Mouse (Mus musculus) myocyte (in vitro differentiated cells): ENCODE results near the gene Dnah8. TPM values are rescaled to one million over a fixed set of nuclear protein-coding genes. Genes with fewer than 3 reads are reported as not detected.

Experiments
- H3K27me3 ChIP-seq: one replicate; pipeline ENCODE4 v1.6.1; 2011; ENCODE audit not compliant: control insufficient read depth, insufficient read depth, insufficient read length
- H3K36me3 ChIP-seq: one replicate; pipeline ENCODE4 v1.6.1; 2011; ENCODE audit not compliant: control insufficient read depth, insufficient read depth
- H3K4me2 ChIP-seq: one replicate; pipeline ENCODE4 v1.6.1; 2011; ENCODE audit warnings: low read depth, control low read depth
- H3K4me3 ChIP-seq: one replicate; pipeline ENCODE4 v1.5.1; 2011; ENCODE audit warnings: mild to moderate bottlenecking, control low read depth, moderate library complexity
- H3K79me2 ChIP-seq: one replicate; pipeline ENCODE4 v1.6.1; 2011; ENCODE audit not compliant: control insufficient read depth, insufficient read depth
- H3ac ChIP-seq: one replicate; pipeline ENCODE4 v1.6.1; 2011; ENCODE audit not compliant: control insufficient read depth, insufficient read length
- CEBPB ChIP-seq: IDR thresholded peaks from 2 replicates; pipeline ENCODE4 v1.6.1; 2011; ENCODE audit warnings: mild to moderate bottlenecking, moderate library complexity; ENCODE audit not compliant: poor library complexity, insufficient read depth, severe bottlenecking
- E2F4 ChIP-seq: IDR thresholded peaks from one replicate; pipeline ENCODE4 v1.6.1; 2011; ENCODE audit warnings: mild to moderate bottlenecking, control low read depth, moderate library complexity; ENCODE audit not compliant: insufficient read depth
- MAX ChIP-seq: IDR thresholded peaks from one replicate; pipeline ENCODE4 v1.6.1; 2011; ENCODE audit warnings: low read depth, mild to moderate bottlenecking, control low read depth
- MYOD1 ChIP-seq, 3 experiments: IDR thresholded peaks; one replicate each; pipeline ENCODE4 v1.6.1; 2011; ENCODE audit warnings: control low read depth in 2 of 3, low read depth in 2 of 3, mild to moderate bottlenecking in 2 of 3, moderate library complexity in 1 of 3; ENCODE audit not compliant: insufficient read length in 2 of 3, control insufficient read depth in 1 of 3
- MYOG ChIP-seq, 3 experiments: IDR thresholded peaks; one replicate each; pipeline ENCODE4 v1.6.1; 2011; ENCODE audit warnings: control low read depth in 2 of 3, low read depth in 2 of 3, mild to moderate bottlenecking in 2 of 3; ENCODE audit not compliant: insufficient read length in 2 of 3, control insufficient read depth in 1 of 3, insufficient read depth in 1 of 3
- POLR2A ChIP-seq: IDR thresholded peaks from one replicate; pipeline ENCODE4 v1.6.1; 2011; ENCODE audit warnings: low read depth, mild to moderate bottlenecking, control low read depth, moderate library complexity; ENCODE audit not compliant: insufficient read length
- POLR2AphosphoS2 ChIP-seq: IDR thresholded peaks from one replicate; pipeline ENCODE4 v1.6.1; 2011; ENCODE audit warnings: low read depth, control low read depth; ENCODE audit not compliant: insufficient read length
- REST ChIP-seq: IDR thresholded peaks from one replicate; pipeline ENCODE4 v1.6.1; 2011; ENCODE audit warnings: mild to moderate bottlenecking, control low read depth, moderate library complexity; ENCODE audit not compliant: insufficient read depth, insufficient read length
- SRF ChIP-seq: IDR thresholded peaks from one replicate; pipeline ENCODE4 v1.6.1; 2011; ENCODE audit warnings: low read depth; ENCODE audit not compliant: control insufficient read depth, insufficient read length
- TCF12 ChIP-seq: IDR thresholded peaks from one replicate; pipeline ENCODE4 v1.6.1; 2011; ENCODE audit warnings: mild to moderate bottlenecking, control low read depth; ENCODE audit not compliant: poor library complexity, insufficient read depth, severe bottlenecking
- TCF3 ChIP-seq: IDR thresholded peaks from one replicate; pipeline ENCODE4 v1.6.1; 2011; ENCODE audit warnings: low read depth, control low read depth; ENCODE audit not compliant: insufficient read length
- USF1 ChIP-seq: IDR thresholded peaks from one replicate; pipeline ENCODE4 v1.6.1; 2011; ENCODE audit warnings: low read depth, mild to moderate bottlenecking, control low read depth, moderate library complexity
- polyA plus RNA-seq: library from polyadenylated mRNA; unstranded; fragments of >200 nt; fragmentation: generic; extraction: Trizol; gene quantifications from one replicate; pipeline ENCODE4 v1.2.1, GENCODE M21; 2012; ENCODE audit warnings: missing spikeins

Gene Dnah8
- polyA plus RNA-seq, 1 experiment, result 0.08 TPM

- H3K4me2 ChIP-seq, result no peak overlapping the region
- TF ChIP-seq MYOG (IDR thresholded peaks at IDR 0.05; ENCODE audit: control insufficient read depth in 1 of 3, insufficient read depth in 1 of 3, insufficient read length in 2 of 3, low read depth in 2 of 3) (no peak), MYOD1 (IDR thresholded peaks at IDR 0.05; ENCODE audit: control insufficient read depth in 1 of 3, insufficient read length in 2 of 3, low read depth in 2 of 3) (no peak), USF1 (no peak), TCF12 (no peak), SRF (no peak), MAX (no peak), TCF3 (no peak)
- H3K36me3 ChIP-seq, result no peaks in the 10 kb centered on the region
- no peaks in the 10 kb centered on the region for H3K27me3 ChIP-seq
- H3K79me2 ChIP-seq, result no peaks in the 10 kb centered on the region
- no peak overlapping the region for H3K4me3 ChIP-seq
- no peak overlapping the region for H3ac ChIP-seq
Observed at GRCm38 (mm10) chr17:30911732-30912088, 287.6 kb downstream of the Dnah8 start.

GRCm38 (mm10) chr17:30912536-30912935, 288.4 kb downstream of the Dnah8 start:
- Histone ChIP-seq H3K4me2 (no peak overlapping the region), H3K79me2 (no peaks in the 10 kb centered on the region), H3K36me3 (no peaks in the 10 kb centered on the region), H3K4me3 (no peak overlapping the region), H3ac (no peak overlapping the region), H3K27me3 (no peaks in the 10 kb centered on the region)
- no peak for TF ChIP-seq E2F4
- TF ChIP-seq TCF12, result no peak
- no peak for TF ChIP-seq REST
- TF ChIP-seq CEBPB, result no peak
- TF ChIP-seq POLR2AphosphoS2, result no peak
- TF ChIP-seq MYOG (IDR thresholded peaks at IDR 0.05; ENCODE audit: control insufficient read depth in 1 of 3, insufficient read depth in 1 of 3, insufficient read length in 2 of 3, low read depth in 2 of 3), result no peak
- TF ChIP-seq MYOD1 (IDR thresholded peaks at IDR 0.05; ENCODE audit: control insufficient read depth in 1 of 3, insufficient read length in 2 of 3, low read depth in 2 of 3), result no peak
- no peak for TF ChIP-seq POLR2A
- TF ChIP-seq TCF3, result no peak
- TF ChIP-seq SRF, result no peak
- no peak for TF ChIP-seq MAX
- no peak for TF ChIP-seq USF1

GRCm38 (mm10) chr17:30914264-30914663, 290.1 kb downstream of the Dnah8 start:
- H3K79me2 ChIP-seq, result no peaks in the 10 kb centered on the region
- H3K4me2 ChIP-seq, result no peak overlapping the region
- H3ac ChIP-seq, result no peak overlapping the region
- H3K36me3 ChIP-seq, result no peaks in the 10 kb centered on the region
- no peaks in the 10 kb centered on the region for H3K27me3 ChIP-seq
- TF ChIP-seq SRF (no peak), MAX (no peak), POLR2A (no peak), REST (no peak), MYOD1 (IDR thresholded peaks at IDR 0.05; ENCODE audit: control insufficient read depth in 1 of 3, insufficient read length in 2 of 3, low read depth in 2 of 3) (no peak), CEBPB (no peak), USF1 (no peak), MYOG (IDR thresholded peaks at IDR 0.05; ENCODE audit: control insufficient read depth in 1 of 3, insufficient read depth in 1 of 3, insufficient read length in 2 of 3, low read depth in 2 of 3) (no peak), POLR2AphosphoS2 (no peak), TCF12 (no peak), E2F4 (no peak), TCF3 (no peak)
- no peak overlapping the region for H3K4me3 ChIP-seq

- Histone ChIP-seq H3K79me2 (no peaks in the 10 kb centered on the region), H3K4me3 (no peak overlapping the region), H3ac (no peak overlapping the region), H3K36me3 (no peaks in the 10 kb centered on the region), H3K4me2 (no peak overlapping the region), H3K27me3 (no peaks in the 10 kb centered on the region)
- TF ChIP-seq TCF3 (no peak), MAX (no peak), CEBPB (no peak), E2F4 (no peak), MYOD1 (IDR thresholded peaks at IDR 0.05; ENCODE audit: control insufficient read depth in 1 of 3, insufficient read length in 2 of 3, low read depth in 2 of 3) (no peak), MYOG (IDR thresholded peaks at IDR 0.05; ENCODE audit: control insufficient read depth in 1 of 3, insufficient read depth in 1 of 3, insufficient read length in 2 of 3, low read depth in 2 of 3) (no peak), POLR2AphosphoS2 (no peak), USF1 (no peak)
Observed at GRCm38 (mm10) chr17:30923566-30923965, 299.4 kb downstream of the Dnah8 start.

Other genes starting within 250 kb of the Dnah8 start
- gene Btbd9, start 47.9 kb upstream of the Dnah8 start, polyA plus RNA-seq, result 21.3 TPM
- gene Glo1, start 2.5 kb downstream of the Dnah8 start, polyA plus RNA-seq, result 181 TPM